Mouse (Mus musculus) thymus, postnatal 14 days (tissue): Measurements from ENCODE around the gene D10Wsu102e.

Experiments used
- DNase-seq: peaks from one replicate; pipeline ENCODE4 v3.0.0; 2021

D10Wsu102e gene

DNA sequence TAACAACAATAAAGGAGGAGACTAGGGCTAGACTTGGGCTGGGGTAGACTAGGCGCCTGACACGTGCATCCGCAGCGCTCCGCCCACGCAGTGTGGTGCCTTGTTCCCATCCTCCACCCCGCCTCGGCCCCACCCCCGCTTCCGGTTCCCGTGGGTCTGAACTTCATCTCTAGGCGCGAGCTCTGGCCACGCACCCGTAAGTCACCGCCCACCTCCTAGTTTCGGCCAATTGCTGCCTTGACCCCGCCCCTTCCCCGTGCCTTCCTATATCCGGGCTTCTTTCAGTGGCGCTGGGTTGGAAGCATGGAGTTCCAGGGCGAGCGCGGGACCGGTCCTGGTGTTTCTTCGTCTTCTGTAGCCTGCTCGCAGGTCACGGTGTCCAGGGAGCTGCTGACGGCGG is at the start of gene D10Wsu102e:
D10Wsu102e (plus strand) TSS at position 266 of the 400 bp plus-strand sequence.
- peak; percentile 98 for DNase-seq

- no peak for DNase-seq
Observed at GRCm38 (mm10) chr10:83310356-83310755, 49.7 kb upstream of the D10Wsu102e start.

GRCm38 (mm10) chr10:83313033-83313432 is 47.0 kb upstream of the D10Wsu102e start:
- no peak for DNase-seq

DNA sequence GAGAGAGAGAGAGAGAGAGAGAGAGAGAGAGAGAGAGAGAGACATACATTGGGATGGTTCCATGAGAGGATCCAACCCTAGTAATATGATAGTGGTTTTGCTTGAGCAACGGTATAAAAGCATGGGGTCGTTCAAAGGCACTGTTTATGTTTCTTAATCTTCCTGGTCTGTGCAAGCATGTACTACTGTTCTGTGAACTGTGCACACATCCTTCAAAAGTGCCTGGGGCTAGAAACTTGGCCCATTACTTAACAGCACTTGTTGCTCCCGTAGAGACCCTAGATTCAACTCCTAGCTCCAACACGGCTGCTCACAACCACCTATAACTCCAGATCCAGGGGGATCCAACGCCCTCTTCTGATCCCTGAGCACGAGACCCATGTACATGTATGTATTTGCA is 39.6 kb upstream of the D10Wsu102e start:
- no peak for DNase-seq

DNA sequence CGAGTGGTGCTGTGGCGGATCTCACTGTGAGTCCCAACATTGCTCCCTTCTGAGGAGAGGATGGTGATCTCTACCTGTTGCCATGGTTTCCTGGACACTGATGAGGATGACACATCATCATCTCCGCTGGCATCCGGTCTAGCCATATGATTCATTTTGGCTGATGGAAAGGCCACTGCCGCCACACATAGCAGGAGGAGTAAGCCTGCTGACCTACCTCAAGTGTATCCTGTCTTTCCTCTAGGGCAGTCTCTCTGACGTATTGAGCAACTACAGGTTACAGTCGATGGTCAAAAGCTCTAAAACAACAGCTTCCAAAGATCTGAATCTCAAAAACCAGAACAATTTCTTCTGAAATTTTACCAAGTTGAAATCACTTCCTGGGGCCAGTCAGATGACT is 39.2 kb upstream of the D10Wsu102e start:
- no peak for DNase-seq

- DNase-seq, result no peak
Observed at GRCm38 (mm10) chr10:83321528-83321927, 38.5 kb upstream of the D10Wsu102e start.

DNA sequence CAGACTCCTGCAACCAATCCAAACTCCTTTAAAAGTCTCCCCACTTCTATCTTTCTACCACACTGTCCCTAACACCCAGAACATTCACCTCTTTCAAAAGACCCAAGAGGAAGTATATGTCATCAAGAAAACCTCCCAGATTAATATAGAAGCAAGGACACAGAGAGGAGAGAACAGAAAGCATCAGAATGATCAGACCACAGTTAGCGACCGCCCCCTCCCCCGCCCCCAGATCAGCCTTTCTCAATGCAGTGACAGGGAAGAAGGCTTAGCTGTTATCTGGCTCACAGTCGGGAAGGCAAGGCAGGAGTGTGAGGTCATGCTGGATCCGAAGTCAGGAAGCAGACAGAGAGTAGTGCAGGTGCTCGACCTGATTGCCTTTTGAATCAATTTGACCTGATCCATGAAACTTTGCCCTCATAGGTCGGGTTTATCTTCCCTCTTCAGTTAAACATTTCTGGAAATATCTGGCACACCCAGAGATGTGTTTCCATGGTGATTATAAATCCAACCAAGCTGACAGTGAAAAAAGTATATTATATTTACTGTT is 37.4 kb upstream of the D10Wsu102e start:
- no peak for DNase-seq

- no peak for DNase-seq
Observed at GRCm38 (mm10) chr10:83324871-83325270, 35.1 kb upstream of the D10Wsu102e start.

- DNase-seq, result no peak
Observed at GRCm38 (mm10) chr10:83325903-83326302, 34.1 kb upstream of the D10Wsu102e start.

- no peak for DNase-seq
Observed at GRCm38 (mm10) chr10:83326648-83327285, 33.3 kb upstream of the D10Wsu102e start.

DNA sequence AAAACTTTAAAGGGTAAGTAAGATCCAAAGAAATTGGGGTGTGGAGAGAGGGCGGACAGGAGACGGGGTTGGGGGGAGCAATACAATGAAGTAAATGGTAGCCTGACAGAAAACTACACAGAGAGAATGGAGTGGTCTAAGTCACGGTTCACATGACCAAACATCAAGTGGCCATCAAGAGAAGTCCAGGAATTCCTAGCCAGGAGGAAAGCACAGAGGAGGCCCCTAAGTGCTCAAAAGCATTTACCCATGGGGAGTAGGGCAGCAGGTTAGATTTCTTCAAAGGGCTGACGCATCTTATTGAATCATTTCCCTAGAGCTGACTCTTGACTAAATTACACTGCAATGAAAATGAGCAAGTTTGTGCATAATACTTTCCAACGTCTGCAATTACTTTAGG is 31.2 kb upstream of the D10Wsu102e start:
- DNase-seq, result no peak

DNA sequence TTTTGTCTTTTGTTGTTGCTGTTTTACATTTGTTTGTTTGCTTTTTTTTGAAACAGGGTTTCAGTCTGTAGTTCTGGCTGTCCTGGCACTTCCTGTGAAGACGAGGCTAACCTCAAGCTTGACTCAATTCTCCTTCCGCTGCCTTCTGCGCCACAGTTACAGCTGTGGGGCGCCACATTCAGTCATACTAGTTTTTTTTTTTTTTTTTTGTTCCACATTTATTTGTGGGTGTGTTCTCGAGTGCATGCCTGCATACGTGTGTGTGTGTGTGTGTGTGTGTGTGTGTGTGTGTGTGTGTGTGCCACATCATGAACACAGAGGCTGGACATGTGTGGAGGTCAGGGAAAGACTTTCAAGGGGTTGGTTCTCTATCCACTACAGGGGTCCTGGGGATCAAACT is 29.7 kb upstream of the D10Wsu102e start:
- peak; percentile 74 for DNase-seq

GRCm38 (mm10) chr10:83331811-83332210 is 28.2 kb upstream of the D10Wsu102e start:
- DNase-seq, result no peak

DNA sequence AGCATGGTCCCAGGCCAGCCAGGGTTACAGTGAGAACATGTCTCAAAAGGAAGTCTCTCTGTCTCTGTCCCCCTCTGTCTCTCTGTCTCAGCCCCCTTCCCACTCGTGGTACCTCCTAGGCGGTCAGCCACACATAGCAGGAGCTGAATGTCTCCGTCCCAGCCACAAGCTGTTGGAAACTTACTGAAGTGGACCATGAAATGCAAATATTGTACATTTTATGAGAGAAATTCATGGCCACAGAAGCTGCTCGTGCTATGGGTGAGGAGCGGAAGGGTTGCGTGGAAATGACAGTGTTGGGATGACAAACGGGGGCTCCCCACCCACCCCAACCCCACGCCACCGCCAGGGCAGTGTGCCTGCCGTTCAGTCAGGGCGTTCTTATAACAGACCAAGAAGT is 27.4 kb upstream of the D10Wsu102e start:
- DNase-seq, result no peak

DNA sequence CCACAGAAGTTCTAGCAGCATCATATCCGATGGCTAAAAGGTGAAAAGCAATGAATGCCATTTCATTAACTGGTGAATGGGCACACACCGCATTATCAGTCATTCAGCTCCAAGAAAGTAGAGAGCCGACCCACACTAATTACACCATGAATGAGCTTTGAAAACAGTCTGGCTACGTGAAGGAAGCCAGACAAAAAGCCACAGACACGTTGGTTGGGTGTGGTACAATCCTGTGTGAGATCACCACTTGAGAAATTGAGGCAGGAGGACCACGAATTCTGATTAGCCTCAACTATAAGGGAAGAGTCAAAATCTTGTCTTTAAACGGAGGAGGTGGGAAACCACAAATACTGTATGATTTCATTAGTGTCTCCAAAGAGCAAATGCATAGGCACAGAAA is 23.7 kb upstream of the D10Wsu102e start:
- no peak for DNase-seq

GRCm38 (mm10) chr10:83337159-83337951 is 22.7 kb upstream of the D10Wsu102e start, which contains the start of gene Slc41a2:
Slc41a2 (minus strand) TSS chr10:83337882.
- DNase-seq, result peak; percentile 42

GRCm38 (mm10) chr10:83337971-83338598 is 21.9 kb upstream of the D10Wsu102e start:
- DNase-seq, result no peak

DNA sequence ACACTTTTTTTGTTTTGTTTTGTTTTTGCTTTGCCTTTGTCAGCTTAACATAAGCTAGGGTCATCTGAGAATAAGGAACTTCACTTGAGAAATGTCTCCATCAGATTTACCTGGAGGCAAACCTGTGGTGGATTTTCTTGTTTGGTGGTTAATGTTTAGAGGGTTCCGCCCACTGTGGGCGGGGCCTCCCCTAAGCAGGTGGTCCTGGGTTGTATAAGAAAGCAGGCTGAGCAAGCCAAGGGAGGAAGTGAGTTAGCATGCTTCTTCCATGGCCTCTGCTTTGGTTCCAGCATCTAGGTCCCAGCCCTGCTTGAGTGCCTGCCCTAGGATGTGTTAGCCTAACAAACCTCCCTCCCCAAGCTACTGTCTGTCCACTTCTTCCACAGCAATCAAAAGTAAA is 18.8 kb upstream of the D10Wsu102e start:
- peak; percentile 28 for DNase-seq

GRCm38 (mm10) chr10:83343171-83343570 is 16.9 kb upstream of the D10Wsu102e start:
- no peak for DNase-seq

GRCm38 (mm10) chr10:83343828-83344685 is 16.0 kb upstream of the D10Wsu102e start:
- DNase-seq, result no peak

DNA sequence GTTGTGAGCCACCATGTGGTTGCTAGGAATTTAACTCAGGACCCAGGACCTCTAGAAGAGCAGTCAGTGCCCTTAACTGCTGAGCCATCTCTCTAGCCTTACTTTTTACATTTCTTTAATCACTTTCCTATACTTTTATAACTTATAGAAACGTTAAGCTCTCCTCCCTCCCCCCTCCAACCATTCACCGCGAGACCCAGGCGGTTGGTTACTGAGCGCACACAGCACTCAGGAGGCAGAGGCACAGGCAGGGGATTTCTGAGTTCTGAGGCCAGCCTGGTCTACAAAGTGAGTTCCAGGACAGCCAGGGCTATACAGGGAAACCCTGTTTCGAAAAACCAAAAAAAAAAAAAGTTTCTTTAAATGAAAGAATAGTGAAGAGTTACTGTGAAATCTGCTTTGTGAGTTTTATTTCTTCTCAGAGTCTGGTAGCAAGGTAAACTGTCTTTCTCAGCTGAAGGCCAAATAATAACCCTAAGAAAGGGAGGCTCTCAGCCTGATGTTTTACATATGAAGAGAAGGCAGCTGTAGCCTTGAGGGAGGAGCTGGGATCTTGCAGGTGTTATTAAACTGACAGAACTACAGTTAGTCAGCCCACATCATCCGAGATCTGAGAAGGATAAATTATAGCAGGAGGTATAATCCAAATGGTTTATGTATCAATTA is 14.2 kb upstream of the D10Wsu102e start:
- no peak for DNase-seq

DNA sequence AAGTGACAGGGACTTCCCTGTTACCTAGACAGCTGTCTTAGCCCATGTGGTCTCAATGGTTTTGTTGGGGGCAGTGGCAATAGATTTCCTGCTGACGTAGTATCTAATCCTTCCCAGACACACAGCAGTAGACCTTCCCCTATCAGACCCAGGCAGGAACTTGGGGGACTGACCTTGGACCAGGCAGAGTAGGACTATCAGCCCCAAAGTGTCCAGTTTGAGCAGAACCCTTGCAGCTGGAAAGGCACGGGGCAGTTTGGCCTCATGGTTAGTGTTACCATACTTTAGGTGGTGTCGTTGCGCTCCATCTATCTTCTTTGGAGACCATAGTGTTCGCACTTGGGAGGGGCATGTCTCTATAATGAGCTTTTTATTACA is 13.7 kb upstream of the D10Wsu102e start:
- no peak for DNase-seq
